Mouse (Mus musculus) kidney, embryonic 15.5 days (tissue): ENCODE results near the gene Vmn1r7. TPM values are rescaled to one million over a fixed set of nuclear protein-coding genes. Genes with fewer than 3 reads are reported as not detected.
"Not testable (repeated sequence)": the region's sequence is repeated elsewhere in the genome, so short reads cannot be mapped to it uniquely, and the experiment has no call there.

Experiments used
- ATAC-seq: fragments of 200-750 bp; cut with Nextera tagmentation; replicated peaks from 2 replicates; pipeline ENCODE4 v1.8.0; 2017; ENCODE audit warnings: moderate TSS enrichment; ENCODE audit not compliant: low FRiP score
- H3K27ac ChIP-seq: fragments of 300-500 bp; sonication (generic); 2 replicates; pipeline ENCODE4 v1.5.1; 2015; ENCODE audit warnings: mild to moderate bottlenecking, inconsistent platforms
- H3K27me3 ChIP-seq: fragments of 300-500 bp; sonication (generic); 2 replicates; pipeline ENCODE4 v1.6.1; 2015; ENCODE audit warnings: inconsistent platforms
- H3K36me3 ChIP-seq: fragments of 300-500 bp; sonication (generic); 2 replicates; pipeline ENCODE4 v1.6.1; 2015; ENCODE audit warnings: inconsistent platforms
- H3K4me1 ChIP-seq: fragments of 300-500 bp; sonication (generic); 2 replicates; pipeline ENCODE4 v1.6.1; 2015; ENCODE audit warnings: inconsistent platforms
- H3K4me2 ChIP-seq: fragments of 300-500 bp; sonication (generic); 2 replicates; pipeline ENCODE4 v1.6.1; 2015; ENCODE audit warnings: moderate library complexity, mild to moderate bottlenecking, inconsistent platforms
- H3K4me3 ChIP-seq: fragments of 300-500 bp; sonication (generic); replicated peaks from 2 replicates; pipeline ENCODE4 v1.5.1; 2015; ENCODE audit warnings: mild to moderate bottlenecking, inconsistent platforms
- H3K9ac ChIP-seq: fragments of 300-500 bp; sonication (generic); 2 replicates; pipeline ENCODE4 v1.6.1; 2015; ENCODE audit warnings: mild to moderate bottlenecking, inconsistent platforms
- H3K9me3 ChIP-seq: fragments of 300-500 bp; sonication (generic); replicated peaks from 2 replicates; pipeline ENCODE4 v1.6.1; 2016; ENCODE audit warnings: inconsistent platforms
- WGBS: fragments of 180-500 bp; shearing (Covaris S2); methylation state at CpG from one replicate; pipeline ENCODE4 v1.1.7; 2015; ENCODE audit warnings: mixed read lengths; 5-methylcytosine and 5-hydroxymethylcytosine counted together
- polyA plus RNA-seq: library from polyadenylated mRNA; unstranded; fragments of >200 nt; fragmentation: Nextera tagmentation; extraction: Ambion mirVana; gene quantifications from 2 replicates; pipeline ENCODE4 v1.2.1, GENCODE M21; 2015

The Vmn1r7 gene
- polyA plus RNA-seq: not detected in 2 replicates

DNA sequence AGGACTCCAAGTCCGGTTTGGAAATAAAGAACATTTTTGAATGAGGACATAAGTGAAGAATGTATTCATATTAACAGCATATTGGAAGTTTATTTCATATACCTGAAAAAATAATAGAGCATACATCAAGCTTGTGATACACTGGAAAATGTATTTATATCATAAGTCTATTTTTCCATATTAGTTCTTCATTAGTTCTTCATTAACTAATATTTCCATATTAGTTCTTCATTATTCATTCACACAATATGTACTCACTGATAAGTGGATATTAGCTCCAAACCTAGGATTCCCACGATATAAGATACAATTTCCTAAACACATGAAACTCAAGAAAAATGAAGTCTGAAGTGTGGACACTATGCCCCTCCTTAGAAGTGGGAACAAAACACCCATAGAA is at the start of gene Vmn1r7:
Vmn1r7 (minus strand) TSS at position 101 of the 400 bp plus-strand sequence.
- 85% methylated on average over 2 of the region's 2 CpGs for WGBS
- not testable (repeated sequence) for ATAC-seq, H3K9ac ChIP-seq, H3K36me3 ChIP-seq, H3K27ac ChIP-seq, H3K27me3 ChIP-seq, H3K9me3 ChIP-seq, H3K4me3 ChIP-seq, H3K4me2 ChIP-seq, H3K4me1 ChIP-seq

DNA sequence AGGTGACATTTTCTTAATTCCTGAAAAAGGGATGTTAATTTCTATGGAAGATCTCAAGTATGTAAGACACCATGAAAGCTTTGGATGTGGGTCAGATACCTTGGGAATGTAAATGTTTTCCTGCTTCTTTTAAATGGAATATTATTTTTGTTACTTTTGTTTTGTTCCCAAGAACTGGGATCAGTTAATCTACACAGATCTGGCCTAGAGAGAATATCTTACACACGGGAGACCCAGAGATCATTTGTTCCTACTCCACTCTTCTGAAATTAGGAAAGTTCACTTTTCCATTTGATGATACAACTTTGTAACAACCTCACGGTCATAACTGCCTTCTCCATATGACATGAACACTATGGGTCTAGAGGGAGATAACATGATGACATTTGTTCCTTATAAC is 41.4 kb upstream of the Vmn1r7 start, which contains the start of gene Vmn1r9:
Vmn1r9 (plus strand) TSS at position 301 of the 400 bp plus-strand sequence.
- Histone ChIP-seq H3K4me1 (no peaks in the 10 kb centered on the region), H3K4me2 (no peak within 1 kb of the TSS), H3K27me3 (no peaks in the 10 kb centered on the region), H3K9ac (no peak within 1 kb of the TSS), H3K27ac (no peak within 1 kb of the TSS), H3K4me3 (no peak within 1 kb of the TSS), H3K9me3 (no peaks in the 10 kb centered on the region), H3K36me3 (no peaks in the 10 kb centered on the region)
- no peak for ATAC-seq
- WGBS: 82% methylated on average over 2 of the region's 2 CpGs

DNA sequence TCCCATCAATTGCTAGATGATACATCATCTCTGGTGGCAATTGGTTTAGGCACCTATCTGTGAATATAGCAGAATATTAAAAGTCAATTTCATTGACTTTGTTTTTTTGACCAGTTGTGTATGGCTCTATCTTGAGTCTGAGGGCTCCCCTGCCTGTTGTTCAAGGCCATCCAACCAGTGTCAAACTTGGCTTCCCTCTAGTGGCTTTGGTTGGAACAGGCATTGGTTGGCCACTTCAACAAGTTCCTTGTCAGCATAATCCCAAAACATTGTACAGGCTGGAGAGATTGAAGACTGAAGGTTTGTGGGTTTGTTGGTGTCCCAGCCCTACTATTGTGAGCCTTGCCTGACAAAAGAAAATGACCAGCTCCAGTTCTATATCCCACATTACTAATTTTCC is 38.6 kb upstream of the Vmn1r7 start:
- Histone ChIP-seq H3K27ac (no peak overlapping the region), H3K27me3 (no peaks in the 10 kb centered on the region), H3K9ac (no peak overlapping the region), H3K4me2 (no peak overlapping the region), H3K36me3 (no peaks in the 10 kb centered on the region), H3K4me3 (no peak overlapping the region), H3K9me3 (no peaks in the 10 kb centered on the region), H3K4me1 (no peaks in the 10 kb centered on the region)
- ATAC-seq: no peak

DNA sequence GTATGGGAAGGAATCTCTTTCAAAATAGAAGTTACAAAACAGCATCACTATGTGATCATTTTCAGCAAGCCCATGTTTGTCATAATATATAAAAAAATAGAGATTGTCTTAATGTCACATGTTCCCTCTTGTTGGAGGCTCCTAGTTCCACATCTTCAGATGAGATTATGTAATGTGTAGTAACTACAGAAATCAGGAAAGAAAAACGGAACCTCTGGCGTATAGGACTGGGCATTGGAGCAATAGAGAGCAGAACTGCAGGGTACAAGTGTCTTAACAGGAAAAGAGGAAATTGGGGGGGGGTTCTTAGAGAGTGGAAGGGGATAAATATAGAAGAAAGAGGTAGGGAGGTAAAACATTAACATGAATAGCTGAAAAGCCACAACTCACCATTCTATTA is 9.6 kb upstream of the Vmn1r7 start:
- H3K27ac ChIP-seq: no peak overlapping the region
- H3K36me3 ChIP-seq: no peaks in the 10 kb centered on the region
- WGBS: 86% methylated on average over 2 of the region's 2 CpGs
- H3K9me3 ChIP-seq: no peaks in the 10 kb centered on the region
- H3K4me1 ChIP-seq: no peaks in the 10 kb centered on the region
- no peak for ATAC-seq
- H3K27me3 ChIP-seq: no peaks in the 10 kb centered on the region
- no peak overlapping the region for H3K4me2 ChIP-seq
- H3K9ac ChIP-seq: no peak overlapping the region
- H3K4me3 ChIP-seq: no peak overlapping the region

DNA sequence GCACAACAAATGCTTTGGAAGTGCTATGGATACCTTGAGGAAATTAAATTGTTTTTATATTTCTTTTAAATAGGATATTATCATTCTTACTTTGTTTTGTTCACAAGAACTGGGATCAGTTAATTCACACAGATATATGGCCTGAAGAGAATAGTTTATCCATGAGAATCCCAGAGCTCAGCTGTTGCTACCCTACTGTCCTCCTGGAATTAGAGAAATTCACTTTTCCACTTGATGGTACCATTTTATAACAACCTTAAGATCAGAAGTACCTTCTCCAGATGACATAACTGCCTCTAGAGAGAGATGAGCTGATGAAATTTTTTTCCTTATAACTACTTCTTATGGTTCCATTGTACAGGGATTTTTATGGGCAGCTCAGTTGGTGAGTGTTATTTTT is 6.9 kb upstream of the Vmn1r7 start, which contains the start of gene Vmn1r8:
Vmn1r8 (plus strand) TSS at position 301 of the 400 bp plus-strand sequence.
- Histone ChIP-seq H3K36me3 (no peaks in the 10 kb centered on the region), H3K4me3 (no peak within 1 kb of the TSS), H3K9ac (no peak within 1 kb of the TSS), H3K9me3 (no peaks in the 10 kb centered on the region), H3K27ac (no peak within 1 kb of the TSS), H3K27me3 (no peaks in the 10 kb centered on the region), H3K4me1 (no peaks in the 10 kb centered on the region), H3K4me2 (no peak within 1 kb of the TSS)
- no peak for ATAC-seq

DNA sequence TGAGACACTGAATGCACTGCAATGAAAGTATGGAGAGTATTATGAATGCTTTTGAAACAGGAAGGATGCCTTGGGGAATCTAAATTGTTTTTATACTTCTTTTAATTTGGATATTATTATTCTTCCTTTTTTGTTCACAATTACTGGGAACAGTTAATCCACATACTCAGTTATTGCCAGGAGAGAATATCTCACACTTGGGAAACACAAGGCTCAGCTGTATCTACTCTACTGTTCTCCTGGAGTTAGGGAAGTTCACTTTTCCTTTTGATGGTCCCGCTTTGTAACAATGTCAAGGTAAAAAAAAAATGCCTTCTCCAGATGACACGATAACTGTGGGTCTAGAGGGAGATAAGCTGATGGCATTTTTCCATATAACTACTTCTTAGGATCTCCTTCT is 28.2 kb downstream of the Vmn1r7 start, which contains the start of gene Vmn1r6:
Vmn1r6 (plus strand) TSS at position 301 of the 400 bp plus-strand sequence.
- Histone ChIP-seq H3K4me3 (no peak within 1 kb of the TSS), H3K36me3 (no peaks in the 10 kb centered on the region), H3K9me3 (no peaks in the 10 kb centered on the region), H3K27me3 (no peaks in the 10 kb centered on the region), H3K4me2 (no peak within 1 kb of the TSS), H3K4me1 (no peaks in the 10 kb centered on the region), H3K27ac (no peak within 1 kb of the TSS), H3K9ac (no peak within 1 kb of the TSS)
- no peak for ATAC-seq
- 88% methylated on average over 2 of the region's 2 CpGs for WGBS

Other genes with a start within 250 kb of the Vmn1r7 start
- 32.6 and 35.7 TPM in 2 replicates for gene Kbtbd2, start 227.5 kb downstream of the Vmn1r7 start, polyA plus RNA-seq
- gene Fkbp9, start 193.3 kb downstream of the Vmn1r7 start, polyA plus RNA-seq: 118 and 129 TPM in 2 replicates
- gene Nt5c3, start 101.4 kb downstream of the Vmn1r7 start, polyA plus RNA-seq: 61.5 and 64.9 TPM in 2 replicates
- 0.28 and 0.39 TPM in 2 replicates for gene Vmn1r4, start 101.3 kb downstream of the Vmn1r7 start, polyA plus RNA-seq
- gene Vmn1r5, start 55.1 kb downstream of the Vmn1r7 start, polyA plus RNA-seq: not detected in 2 replicates
- gene Vmn1r6, start 28.1 kb downstream of the Vmn1r7 start, polyA plus RNA-seq: not detected in 2 replicates
- not detected in 2 replicates for gene Vmn1r8, start 7.0 kb upstream of the Vmn1r7 start, polyA plus RNA-seq
- gene Vmn1r9, start 41.5 kb upstream of the Vmn1r7 start, polyA plus RNA-seq: not detected in 2 replicates
- not detected in 2 replicates for gene Vmn1r10, start 84.1 kb upstream of the Vmn1r7 start, polyA plus RNA-seq
- not detected in 2 replicates for gene Vmn1r11, start 108.1 kb upstream of the Vmn1r7 start, polyA plus RNA-seq
- gene Vmn1r12, start 131.6 kb upstream of the Vmn1r7 start, polyA plus RNA-seq: not detected in 2 replicates
- not detected in 2 replicates for gene Vmn1r13, start 178.0 kb upstream of the Vmn1r7 start, polyA plus RNA-seq
- gene Vmn1r14, start 206.4 kb upstream of the Vmn1r7 start, polyA plus RNA-seq: not detected in 2 replicates
- not detected in 2 replicates for gene Vmn1r15, start 232.6 kb upstream of the Vmn1r7 start, polyA plus RNA-seq